Comparison of ENCODE assay signal across 9 mouse cellular contexts in genomic region chr15:10313522-10314455, GRCm38 (mm10). TPM values are rescaled to one million over a fixed set of nuclear protein-coding genes. Genes with fewer than 3 reads are reported as not detected.
DNase-seq lines count a peak whose midpoint lies in the region; ATAC-seq and TF ChIP-seq lines count a peak whose summit lies in the region.
"Had no signal": no experiment of that assay in that cellular context is flagged by ENCODE, and none has a peak within 500 bp of the region (broad histone marks: within the 10 kb centered on the region; RNA-seq: fewer than 3 reads in every experiment).

No protein-coding gene starts in this region.

- no peak overlapping the region for H3K27ac ChIP-seq in cerebellum, adult 2 months (ENCODE audit: insufficient read depth, low read length)
- H3K27ac ChIP-seq in cortical plate, adult 2 months (ENCODE audit: insufficient read depth, low read length): no peak overlapping the region
- H3K27ac ChIP-seq in midbrain, embryonic 14.5 days (replicated peaks; ENCODE audit: low read depth, low read length): no peak overlapping the region
- H3K27ac ChIP-seq: liver, embryonic 15.5 days had no signal

- peak; percentile 62; the same call in 1 of the 2 replicates for ATAC-seq in midbrain, embryonic 14.5 days (ENCODE audit: low FRiP score, low TSS enrichment)

- no peak overlapping the region for H3K9ac ChIP-seq in midbrain, embryonic 14.5 days (replicated peaks; ENCODE audit: low read length)
- H3K9ac ChIP-seq: liver, embryonic 15.5 days had no signal

- WGBS in cerebellum, adult 2 months: 51% methylated on average over 7 of the region's 7 CpGs
- 51% methylated on average over 7 of the region's 7 CpGs for WGBS in midbrain, embryonic 14.5 days

- intact Hi-C loops in heart, postnatal 36 days (cut with DNase I): loop anchor here (10.0 kb wide), 1 partner anchor 599 kb away; no protein-coding TSS in a partner anchor

- peak; percentile 9 to 11 for DNase-seq in cerebellum, adult 2 months
- no peak for DNase-seq in cerebellum, adult 8-10 months
- DNase-seq in Muller cell, postnatal 12 days (ENCODE audit: inconsistent ontology term): peak; percentile 35
- DNase-seq in heart, postnatal 36 days: peak; percentile 51 to 53
- peak; percentile 72 to 76 for DNase-seq in layer of hippocampus, postnatal 10 days (ENCODE audit: low spot score in 2 of 2)
- peak; percentile 84 for DNase-seq in midbrain, embryonic 14.5 days
- DNase-seq in splenic B cell, adult 2 months (ENCODE audit: low read depth, low spot score): peak; percentile 72

- no peak overlapping the region for H3K4me3 ChIP-seq in cerebellum, adult 2 months (replicated peaks; ENCODE audit: insufficient read depth, low read depth, low read length)
- H3K4me3 ChIP-seq in cortical plate, adult 2 months (ENCODE audit: insufficient read depth, low read length): no peak overlapping the region
- no peak overlapping the region for H3K4me3 ChIP-seq in midbrain, embryonic 14.5 days (replicated peaks; ENCODE audit: low read depth, low read length)
- H3K4me3 ChIP-seq: liver, embryonic 15.5 days had no signal

- no peaks in the 10 kb centered on the region for H3K36me3 ChIP-seq in midbrain, embryonic 14.5 days (ENCODE audit: control insufficient read depth, insufficient read depth, low read length)
- H3K36me3 ChIP-seq in splenic B cell, adult 2 months (ENCODE audit: control insufficient read depth, insufficient read depth, low read length, poor library complexity, severe bottlenecking): no peaks in the 10 kb centered on the region
- H3K36me3 ChIP-seq: liver, embryonic 15.5 days had no signal

- H3K4me1 ChIP-seq in cerebellum, adult 2 months (ENCODE audit: control insufficient read depth, insufficient read depth, low read length): no peaks in the 10 kb centered on the region
- no peaks in the 10 kb centered on the region; the same call in 1 of the 2 replicates for H3K4me1 ChIP-seq in cortical plate, adult 2 months (ENCODE audit: control insufficient read depth, insufficient read depth, low read length)
- no peaks in the 10 kb centered on the region for H3K4me1 ChIP-seq in midbrain, embryonic 14.5 days (ENCODE audit: control insufficient read depth, insufficient read depth, low read length)
- H3K4me1 ChIP-seq: liver, embryonic 15.5 days had no signal

- TF ChIP-seq CTCF in cerebellum, adult 2 months (IDR thresholded peaks at IDR 0.05; ENCODE audit: borderline replicate concordance, insufficient read depth, low read depth, low read length): no peak
- peak; percentile 60; the same call in 1 of the 2 replicates for TF ChIP-seq CTCF in cortical plate, adult 2 months (IDR thresholded peaks at IDR 0.05; ENCODE audit: extremely low read depth, insufficient read depth, low read length)

- no peak for TF ChIP-seq POLR2A in cerebellum, adult 2 months (IDR thresholded peaks at IDR 0.05; ENCODE audit: borderline replicate concordance, insufficient read depth, low read length)
- TF ChIP-seq POLR2A in cortical plate, adult 2 months (IDR thresholded peaks at IDR 0.05; ENCODE audit: extremely low read depth, insufficient read depth, low read length): no peak

- H3K9me3 ChIP-seq in midbrain, embryonic 14.5 days (ENCODE audit: control insufficient read depth, low read length): no peaks in the 10 kb centered on the region
- H3K9me3 ChIP-seq: liver, embryonic 15.5 days had no signal

- no peaks in the 10 kb centered on the region for H3K27me3 ChIP-seq in cerebellum, adult 2 months (ENCODE audit: control insufficient read depth, insufficient read depth, low read length)
- H3K27me3 ChIP-seq in midbrain, embryonic 14.5 days (ENCODE audit: control insufficient read depth, insufficient read depth, low read length): no peaks in the 10 kb centered on the region
- no peaks in the 10 kb centered on the region for H3K27me3 ChIP-seq in splenic B cell, adult 2 months (ENCODE audit: control insufficient read depth, insufficient read depth, low read length, poor library complexity, severe bottlenecking)
- H3K27me3 ChIP-seq: liver, embryonic 15.5 days had no signal

- H3K4me2 ChIP-seq in midbrain, embryonic 14.5 days (ENCODE audit: low read length): no peak overlapping the region
- H3K4me2 ChIP-seq: liver, embryonic 15.5 days had no signal

RNA-seq across cellular contexts. Expression of gene Gm21973, which starts 11.4 kb away (rescaled TPM):
- polyA plus RNA-seq in cerebellum, adult 2 months (2012; rRNA removed): not detected in 2 replicates
- not detected in 2 replicates for polyA plus RNA-seq in cortical plate, adult 2 months (2012; rRNA removed)
- not detected for total RNA-seq in heart, postnatal 36 days (2021)
- not detected for total RNA-seq in layer of hippocampus, postnatal 10 days (2021)
- not detected in 2 replicates for polyA plus RNA-seq in midbrain, embryonic 14.5 days (2014; fragmentation: Nextera tagmentation; extraction: Ambion mirVana)
- polyA plus RNA-seq: liver, embryonic 15.5 days had no signal

RNA-seq across cellular contexts. Expression of gene Agxt2, which starts 44.5 kb away (rescaled TPM):
- polyA plus RNA-seq in cerebellum, adult 2 months (2012; rRNA removed): not detected in 2 replicates
- polyA plus RNA-seq in cortical plate, adult 2 months (2012; rRNA removed): not detected in 2 replicates
- not detected for total RNA-seq in heart, postnatal 36 days (2021)
- total RNA-seq in layer of hippocampus, postnatal 10 days (2021): not detected
- not detected in 2 replicates for polyA plus RNA-seq in midbrain, embryonic 14.5 days (2014; fragmentation: Nextera tagmentation; extraction: Ambion mirVana)
